Mouse (Mus musculus) heart, embryonic 12.5 days (tissue): Measurements from ENCODE around the gene Syt16. TPM values are rescaled to one million over a fixed set of nuclear protein-coding genes. Genes with fewer than 3 reads are reported as not detected.

Experiments used
- ATAC-seq: fragments of 200-750 bp; cut with Nextera tagmentation; 2 replicates; pipeline ENCODE4 v1.8.0; 2017; ENCODE audit warnings: moderate TSS enrichment, moderate library complexity; ENCODE audit not compliant: insufficient number of reproducible peaks, low FRiP score
- H3K27ac ChIP-seq: fragments of 300-500 bp; sonication (generic); 2 replicates; pipeline ENCODE4 v1.5.1; 2016; ENCODE audit warnings: mild to moderate bottlenecking, moderate library complexity; ENCODE audit not compliant: poor library complexity, severe bottlenecking
- H3K27me3 ChIP-seq: fragments of 300-500 bp; sonication (generic); replicated peaks from 2 replicates; pipeline ENCODE4 v1.6.1; 2016; ENCODE audit warnings: mild to moderate bottlenecking, moderate library complexity
- H3K36me3 ChIP-seq: fragments of 300-500 bp; sonication (generic); 2 replicates; pipeline ENCODE4 v1.6.1; 2016; ENCODE audit warnings: mild to moderate bottlenecking, moderate library complexity
- H3K4me1 ChIP-seq: fragments of 300-500 bp; sonication (generic); replicated peaks from 2 replicates; pipeline ENCODE4 v1.6.1; 2016; ENCODE audit warnings: mild to moderate bottlenecking
- H3K4me2 ChIP-seq: fragments of 300-500 bp; sonication (generic); 2 replicates; pipeline ENCODE4 v1.6.1; 2016; ENCODE audit warnings: mild to moderate bottlenecking, moderate library complexity
- H3K4me3 ChIP-seq: fragments of 300-500 bp; sonication (generic); 2 replicates; pipeline ENCODE4 v1.5.1; 2016; ENCODE audit warnings: mild to moderate bottlenecking
- H3K9ac ChIP-seq: fragments of 300-500 bp; sonication (generic); 2 replicates; pipeline ENCODE4 v1.6.1; 2016; ENCODE audit warnings: mild to moderate bottlenecking, moderate library complexity
- H3K9me3 ChIP-seq: fragments of 300-500 bp; sonication (generic); replicated peaks from 2 replicates; pipeline ENCODE4 v1.6.1; 2016; ENCODE audit warnings: mild to moderate bottlenecking, moderate library complexity
- WGBS: fragments of 180-500 bp; shearing (Covaris S2); methylation state at CpG from one replicate; pipeline ENCODE4 v1.1.7; 2016; 5-methylcytosine and 5-hydroxymethylcytosine counted together
- polyA plus RNA-seq: library from polyadenylated mRNA; unstranded; fragments of >200 nt; fragmentation: Nextera tagmentation; extraction: Ambion mirVana; gene quantifications from 2 replicates; pipeline ENCODE4 v1.2.1, GENCODE M21; 2016

The Syt16 gene
- 0.33 and 0.81 TPM in 2 replicates for polyA plus RNA-seq

- peak; percentile 36; the same call in 1 of the 2 replicates for ATAC-seq
- Histone ChIP-seq H3K4me2 (peak within 1 kb of the TSS; percentile 80), H3K27me3 (peaks cover 47% of the 10 kb centered on the region), H3K4me3 (peak within 1 kb of the TSS; percentile 59), H3K36me3 (no peaks in the 10 kb centered on the region), H3K9ac (peak within 1 kb of the TSS; percentile 61), H3K9me3 (0 out of 2 replicates have a peak, but pooled peaks cover 5% of the 10 kb centered on the region), H3K27ac (no peak within 1 kb of the TSS), H3K4me1 (peaks cover 5% of the 10 kb centered on the region; the same call in 1 of the 2 replicates)
- 2% methylated on average over 46 of the region's 67 CpGs for WGBS
Measured at GRCm38 (mm10) chr12:73997297-73998127, at the start of gene Syt16. Gene Syt16 (plus strand): TSS chr12:73997661.

- no peak for ATAC-seq
- Histone ChIP-seq H3K4me3 (peak overlapping the region; percentile 51), H3K9me3 (no peaks in the 10 kb centered on the region), H3K9ac (peak overlapping the region; percentile 71), H3K4me2 (peak overlapping the region; percentile 70), H3K27ac (no peak overlapping the region), H3K27me3 (no peaks in the 10 kb centered on the region), H3K4me1 (peaks cover 14% of the 10 kb centered on the region), H3K36me3 (peaks cover 30% of the 10 kb centered on the region)
- WGBS, result 74% methylated on average over 4 of the region's 4 CpGs
Measured at GRCm38 (mm10) chr12:73948415-73948814, 49.0 kb upstream of the Syt16 start.

- Histone ChIP-seq H3K27ac (peak overlapping the region; percentile 60), H3K36me3 (peaks cover 21% of the 10 kb centered on the region), H3K27me3 (no peaks in the 10 kb centered on the region), H3K9me3 (no peaks in the 10 kb centered on the region), H3K4me2 (peak overlapping the region; percentile 70), H3K9ac (peak overlapping the region; percentile 71), H3K4me3 (peak overlapping the region; percentile 51), H3K4me1 (peaks cover 24% of the 10 kb centered on the region)
- peak; percentile 76 for ATAC-seq
- WGBS, result 4% methylated on average over 46 of the region's 46 CpGs
Measured at GRCm38 (mm10) chr12:73949318-73950058, 48.0 kb upstream of the Syt16 start.

- ATAC-seq, result peak; percentile 47; the same call in 1 of the 2 replicates
- Histone ChIP-seq H3K9me3 (no peaks in the 10 kb centered on the region), H3K36me3 (peaks cover 9% of the 10 kb centered on the region; the same call in 1 of the 2 replicates), H3K4me1 (peaks cover 32% of the 10 kb centered on the region), H3K4me3 (peak overlapping the region; percentile 47), H3K27ac (peak overlapping the region; percentile 47; the same call in 1 of the 2 replicates), H3K4me2 (peak overlapping the region; percentile 72), H3K9ac (peak overlapping the region; percentile 60), H3K27me3 (no peaks in the 10 kb centered on the region)
- WGBS, result 7% methylated on average over 15 of the region's 15 CpGs
Measured at GRCm38 (mm10) chr12:73952879-73953278, 44.6 kb upstream of the Syt16 start.

- ATAC-seq, result no peak
- H3K4me3 ChIP-seq, result peak overlapping the region; percentile 47
- H3K9me3 ChIP-seq, result no peaks in the 10 kb centered on the region
- H3K36me3 ChIP-seq, result 0 out of 2 replicates have a peak, but pooled peaks cover 4% of the 10 kb centered on the region
- peaks cover 31% of the 10 kb centered on the region for H3K4me1 ChIP-seq
- H3K27ac ChIP-seq, result peak overlapping the region; percentile 47
- H3K4me2 ChIP-seq, result peak overlapping the region; percentile 72
- no peaks in the 10 kb centered on the region for H3K27me3 ChIP-seq
- peak overlapping the region; percentile 64 for H3K9ac ChIP-seq
- 28% methylated on average over 14 of the region's 14 CpGs for WGBS
Measured at GRCm38 (mm10) chr12:73953420-73954186, 43.9 kb upstream of the Syt16 start.

- Histone ChIP-seq H3K4me1 (peaks cover 23% of the 10 kb centered on the region), H3K27me3 (no peaks in the 10 kb centered on the region), H3K9me3 (no peaks in the 10 kb centered on the region), H3K9ac (no peak overlapping the region), H3K4me3 (no peak overlapping the region), H3K27ac (no peak overlapping the region), H3K4me2 (no peak overlapping the region), H3K36me3 (no peaks in the 10 kb centered on the region)
- 52% methylated on average over 5 of the region's 5 CpGs for WGBS
- ATAC-seq, result no peak
Measured at GRCm38 (mm10) chr12:73954785-73955184, 42.7 kb upstream of the Syt16 start.

- no peaks in the 10 kb centered on the region for H3K9me3 ChIP-seq
- no peak overlapping the region for H3K4me3 ChIP-seq
- H3K4me2 ChIP-seq, result no peak overlapping the region
- H3K36me3 ChIP-seq, result no peaks in the 10 kb centered on the region
- H3K9ac ChIP-seq, result no peak overlapping the region
- H3K27ac ChIP-seq, result no peak overlapping the region
- H3K27me3 ChIP-seq, result no peaks in the 10 kb centered on the region
- H3K4me1 ChIP-seq, result peaks cover 21% of the 10 kb centered on the region
- ATAC-seq, result no peak
- WGBS, result 89% methylated on average over 3 of the region's 3 CpGs
Measured at GRCm38 (mm10) chr12:73957676-73958075, 39.8 kb upstream of the Syt16 start.

- Histone ChIP-seq H3K4me1 (peaks cover 14% of the 10 kb centered on the region), H3K27me3 (no peaks in the 10 kb centered on the region), H3K4me3 (no peak overlapping the region), H3K36me3 (no peaks in the 10 kb centered on the region), H3K9me3 (no peaks in the 10 kb centered on the region), H3K9ac (no peak overlapping the region), H3K27ac (no peak overlapping the region), H3K4me2 (no peak overlapping the region)
- 70% methylated on average over 2 of the region's 2 CpGs for WGBS
- no peak for ATAC-seq
Measured at GRCm38 (mm10) chr12:73958830-73959229, 38.6 kb upstream of the Syt16 start.

GRCm38 (mm10) chr12:73964291-73965281 lies 32.9 kb upstream of the Syt16 start, which contains the start of gene Snapc1:
Gene Snapc1 (plus strand): TSS chr12:73964481.
- peak; percentile 99 for ATAC-seq
- H3K27me3 ChIP-seq, result no peaks in the 10 kb centered on the region
- H3K9me3 ChIP-seq, result no peaks in the 10 kb centered on the region
- WGBS, result 1% methylated on average over 60 of the region's 60 CpGs
- H3K4me3 ChIP-seq, result peak within 1 kb of the TSS; percentile 81
- peaks cover 8% of the 10 kb centered on the region for H3K4me1 ChIP-seq
- H3K36me3 ChIP-seq, result peaks cover 20% of the 10 kb centered on the region
- H3K4me2 ChIP-seq, result peak within 1 kb of the TSS; percentile 91
- H3K9ac ChIP-seq, result peak within 1 kb of the TSS; percentile 93
- peak within 1 kb of the TSS; percentile 53 for H3K27ac ChIP-seq

- WGBS, result 91% methylated on average over 8 of the region's 8 CpGs
- ATAC-seq, result no peak
- H3K4me1 ChIP-seq, result peaks cover 8% of the 10 kb centered on the region
- peaks cover 58% of the 10 kb centered on the region for H3K36me3 ChIP-seq
- H3K4me3 ChIP-seq, result no peak overlapping the region
- no peak overlapping the region for H3K4me2 ChIP-seq
- H3K9ac ChIP-seq, result no peak overlapping the region
- H3K27me3 ChIP-seq, result no peaks in the 10 kb centered on the region
- H3K9me3 ChIP-seq, result peaks cover 11% of the 10 kb centered on the region
- H3K27ac ChIP-seq, result no peak overlapping the region
Measured at GRCm38 (mm10) chr12:73969142-73969541, 28.3 kb upstream of the Syt16 start.
